Mouse (Mus musculus): Measurements from ENCODE around the gene Gltp.

- TF ChIP-seq HCFC1 (IDR thresholded peaks at IDR 0.05; ENCODE audit: borderline replicate concordance, insufficient read depth, low read length) (no peak), ZC3H11A (IDR thresholded peaks at IDR 0.05; ENCODE audit: borderline replicate concordance, low read depth, low read length) (no peak), MAFK (IDR thresholded peaks at IDR 0.05; ENCODE audit: insufficient read depth, low read depth, low read length) (no peak), ZNF384 (IDR thresholded peaks at IDR 0.05; ENCODE audit: low read depth, low read length) (no peak), CHD2 (IDR thresholded peaks at IDR 0.05; ENCODE audit: low read depth, low read length) (no peak)
Measured at GRCm38 (mm10) chr5:114669014-114669413, 21.8 kb downstream of the Gltp start.
